Mouse (Mus musculus) intestine, embryonic 15.5 days (tissue): Measurements from ENCODE around the gene Arhgap10. TPM values are rescaled to one million over a fixed set of nuclear protein-coding genes. Genes with fewer than 3 reads are reported as not detected.

Source experiments
- ATAC-seq: fragments of 200-750 bp; cut with Nextera tagmentation; 2 replicates; pipeline ENCODE4 v1.8.0; 2017; ENCODE audit warnings: moderate TSS enrichment, moderate library complexity
- H3K27ac ChIP-seq: fragments of 300-500 bp; sonication (generic); 2 replicates; pipeline ENCODE4 v1.5.1; 2015; ENCODE audit warnings: mild to moderate bottlenecking, inconsistent platforms
- H3K27me3 ChIP-seq: fragments of 300-500 bp; sonication (generic); replicated peaks from 2 replicates; pipeline ENCODE4 v1.6.1; 2015; ENCODE audit warnings: inconsistent platforms
- H3K36me3 ChIP-seq: fragments of 300-500 bp; sonication (generic); 2 replicates; pipeline ENCODE4 v1.6.1; 2015; ENCODE audit warnings: inconsistent platforms
- H3K4me1 ChIP-seq: fragments of 300-500 bp; sonication (generic); replicated peaks from 2 replicates; pipeline ENCODE4 v1.6.1; 2015; ENCODE audit warnings: inconsistent platforms
- H3K4me2 ChIP-seq: fragments of 300-500 bp; sonication (generic); replicated peaks from 2 replicates; pipeline ENCODE4 v1.6.1; 2015; ENCODE audit warnings: mild to moderate bottlenecking, inconsistent platforms
- H3K4me3 ChIP-seq: fragments of 300-500 bp; sonication (generic); replicated peaks from 2 replicates; pipeline ENCODE4 v1.5.1; 2015; ENCODE audit warnings: inconsistent platforms
- H3K9ac ChIP-seq: fragments of 300-500 bp; sonication (generic); 2 replicates; pipeline ENCODE4 v1.6.1; 2015; ENCODE audit warnings: inconsistent platforms
- H3K9me3 ChIP-seq: fragments of 300-500 bp; sonication (generic); 2 replicates; pipeline ENCODE4 v1.6.1; 2016; ENCODE audit warnings: inconsistent platforms
- WGBS: fragments of 180-500 bp; shearing (Covaris S2); methylation state at CpG from one replicate; pipeline ENCODE4 v1.1.7; 2015; 5-methylcytosine and 5-hydroxymethylcytosine counted together
- polyA plus RNA-seq: library from polyadenylated mRNA; unstranded; fragments of >200 nt; fragmentation: Nextera tagmentation; extraction: Ambion mirVana; gene quantifications from 2 replicates; pipeline ENCODE4 v1.2.1, GENCODE M21; 2015

Arhgap10 gene
- polyA plus RNA-seq, 1 experiment from 2014 or later = 30.9 TPM

GRCm38 (mm10) chr8:77214665-77215064 is 303.1 kb downstream of the Arhgap10 start:
- 46% methylated on average over 8 of the region's 8 CpGs for WGBS
- Histone ChIP-seq H3K27ac (0 out of 2 replicates have a peak overlapping the region, but pooled peaks have one; percentile 48), H3K4me2 (0 out of 2 replicates have a peak overlapping the region, but pooled peaks have one; percentile 39), H3K27me3 (no peaks in the 10 kb centered on the region), H3K36me3 (no peaks in the 10 kb centered on the region), H3K4me1 (peaks cover 3% of the 10 kb centered on the region; the same call in 1 of the 2 replicates), H3K9me3 (no peaks in the 10 kb centered on the region), H3K9ac (no peak overlapping the region), H3K4me3 (no peak overlapping the region)
- ATAC-seq = peak; percentile 62; the same call in 1 of the 2 replicates

DNA sequence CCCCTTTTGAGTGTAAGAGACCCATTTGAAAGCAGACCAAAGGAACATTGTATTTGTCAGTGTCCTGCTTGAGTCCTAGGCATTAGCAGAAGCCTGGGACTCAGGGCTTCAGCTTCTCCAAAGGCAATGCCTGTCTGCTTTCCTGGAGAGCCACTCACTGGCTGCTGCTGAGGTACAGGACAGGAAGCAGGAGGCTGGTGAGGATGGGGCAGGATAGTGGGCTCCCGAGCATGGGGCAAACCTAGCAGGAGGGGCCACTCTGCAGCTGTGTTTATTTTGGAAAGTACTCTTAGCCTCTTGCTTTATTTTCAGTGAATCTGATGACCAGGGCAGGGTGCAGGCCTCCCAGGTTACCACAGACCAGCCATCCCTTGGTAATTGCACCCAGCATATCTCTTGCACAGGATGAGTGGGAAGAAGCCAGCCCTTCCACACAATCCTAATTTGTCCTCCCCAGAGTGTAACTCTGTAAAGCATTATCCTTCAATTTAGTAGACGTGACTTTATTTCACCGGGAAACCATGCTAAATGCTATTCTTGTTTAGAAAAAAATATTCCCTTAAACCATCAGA is 303.8 kb downstream of the Arhgap10 start:
- Histone ChIP-seq H3K27ac (no peak overlapping the region), H3K9me3 (no peaks in the 10 kb centered on the region), H3K9ac (no peak overlapping the region), H3K36me3 (no peaks in the 10 kb centered on the region), H3K4me1 (peaks cover 3% of the 10 kb centered on the region; the same call in 1 of the 2 replicates), H3K4me2 (no peak overlapping the region), H3K27me3 (no peaks in the 10 kb centered on the region), H3K4me3 (no peak overlapping the region)
- WGBS = 43% methylated on average over 3 of the region's 3 CpGs
- no peak for ATAC-seq

- Histone ChIP-seq H3K27ac (no peak overlapping the region), H3K36me3 (no peaks in the 10 kb centered on the region), H3K4me1 (peaks cover 3% of the 10 kb centered on the region; the same call in 1 of the 2 replicates), H3K4me2 (no peak overlapping the region), H3K4me3 (no peak overlapping the region), H3K9ac (no peak overlapping the region), H3K27me3 (no peaks in the 10 kb centered on the region), H3K9me3 (no peaks in the 10 kb centered on the region)
- no peak for ATAC-seq
- WGBS = 87% methylated on average over 3 of the region's 3 CpGs
These were observed 308.5 kb downstream of the Arhgap10 start for GRCm38 (mm10) chr8:77209297-77209696.

Other genes with a start within 250 kb of the Arhgap10 start
- gene Prmt9, start 31.4 kb upstream of the Arhgap10 start, polyA plus RNA-seq = 16.6 and 16.9 TPM in 2 replicates
- gene Tmem184c, start 92.7 kb upstream of the Arhgap10 start, polyA plus RNA-seq = 21.2 and 27.9 TPM in 2 replicates
- gene Ednra, start 206.5 kb upstream of the Arhgap10 start, polyA plus RNA-seq = 18.8 and 20.3 TPM in 2 replicates